Mouse (Mus musculus) kidney, embryonic 16.5 days (tissue): ENCODE measurements around the gene Tbc1d17. TPM values are rescaled to one million over a fixed set of nuclear protein-coding genes. Genes with fewer than 3 reads are reported as not detected.

Experiments used
- ATAC-seq: fragments of 200-750 bp; cut with Nextera tagmentation; 2 replicates; pipeline ENCODE4 v1.8.0; 2017; ENCODE audit warnings: moderate TSS enrichment; ENCODE audit not compliant: low FRiP score, low TSS enrichment
- H3K27ac ChIP-seq: fragments of 300-500 bp; sonication (generic); 2 replicates; pipeline ENCODE4 v1.5.1; 2014; ENCODE audit warnings: low read length
- H3K27me3 ChIP-seq: fragments of 300-500 bp; sonication (generic); 2 replicates; pipeline ENCODE4 v1.6.1; 2014; ENCODE audit warnings: low read length, control low read depth, mixed read lengths; ENCODE audit not compliant: insufficient read depth
- H3K36me3 ChIP-seq: fragments of 300-500 bp; sonication (generic); 2 replicates; pipeline ENCODE4 v1.6.1; 2014; ENCODE audit warnings: low read length, control low read depth, mixed read lengths; ENCODE audit not compliant: insufficient read depth
- H3K4me1 ChIP-seq: fragments of 300-500 bp; sonication (generic); 2 replicates; pipeline ENCODE4 v1.6.1; 2014; ENCODE audit warnings: low read length, control low read depth, mixed read lengths; ENCODE audit not compliant: insufficient read depth
- H3K4me2 ChIP-seq: fragments of 300-500 bp; sonication (generic); replicated peaks from 2 replicates; pipeline ENCODE4 v1.6.1; 2014; ENCODE audit warnings: low read depth, low read length
- H3K4me3 ChIP-seq: fragments of 300-500 bp; sonication (generic); 2 replicates; pipeline ENCODE4 v1.5.1; 2014; ENCODE audit warnings: mild to moderate bottlenecking, low read length
- H3K9ac ChIP-seq: fragments of 300-500 bp; sonication (generic); replicated peaks from 2 replicates; pipeline ENCODE4 v1.6.1; 2014; ENCODE audit warnings: low read length
- H3K9me3 ChIP-seq: fragments of 300-500 bp; sonication (generic); 2 replicates; pipeline ENCODE4 v1.6.1; 2016; ENCODE audit warnings: low read length, control low read depth
- WGBS: fragments of 180-500 bp; shearing (Covaris S2); extraction: QIAGEN DNeasy Blood & Tissue Kit; methylation state at CpG from one replicate; pipeline ENCODE4 v1.1.7; 2014; 5-methylcytosine and 5-hydroxymethylcytosine counted together
- polyA plus RNA-seq: library from polyadenylated mRNA; unstranded; fragments of >200 nt; fragmentation: Nextera tagmentation; extraction: Ambion mirVana; gene quantifications from 2 replicates; pipeline ENCODE4 v1.2.1, GENCODE M21; 2015

The Tbc1d17 gene
- polyA plus RNA-seq, 1 experiment from 2014 or later = 94.9 TPM

GRCm38 (mm10) chr7:44814423-44814822 lies 34.5 kb downstream of the Tbc1d17 start:
- Histone ChIP-seq H3K4me3 (no peak overlapping the region; the same call in 1 of the 2 replicates), H3K4me2 (no peak overlapping the region), H3K9ac (no peak overlapping the region), H3K4me1 (peaks cover 29% of the 10 kb centered on the region), H3K27ac (no peak overlapping the region), H3K27me3 (no peaks in the 10 kb centered on the region), H3K36me3 (peaks cover 12% of the 10 kb centered on the region), H3K9me3 (no peaks in the 10 kb centered on the region)
- WGBS = 91% methylated on average over 4 of the region's 4 CpGs
- ATAC-seq = no peak

- no peak for ATAC-seq
- 94% methylated on average over 3 of the region's 3 CpGs for WGBS
- Histone ChIP-seq H3K4me3 (no peak overlapping the region), H3K4me1 (peaks cover 24% of the 10 kb centered on the region), H3K4me2 (no peak overlapping the region), H3K27ac (no peak overlapping the region), H3K9ac (no peak overlapping the region), H3K27me3 (no peaks in the 10 kb centered on the region), H3K36me3 (peaks cover 12% of the 10 kb centered on the region), H3K9me3 (no peaks in the 10 kb centered on the region)
These were observed 34.9 kb downstream of the Tbc1d17 start for GRCm38 (mm10) chr7:44813985-44814384.

DNA sequence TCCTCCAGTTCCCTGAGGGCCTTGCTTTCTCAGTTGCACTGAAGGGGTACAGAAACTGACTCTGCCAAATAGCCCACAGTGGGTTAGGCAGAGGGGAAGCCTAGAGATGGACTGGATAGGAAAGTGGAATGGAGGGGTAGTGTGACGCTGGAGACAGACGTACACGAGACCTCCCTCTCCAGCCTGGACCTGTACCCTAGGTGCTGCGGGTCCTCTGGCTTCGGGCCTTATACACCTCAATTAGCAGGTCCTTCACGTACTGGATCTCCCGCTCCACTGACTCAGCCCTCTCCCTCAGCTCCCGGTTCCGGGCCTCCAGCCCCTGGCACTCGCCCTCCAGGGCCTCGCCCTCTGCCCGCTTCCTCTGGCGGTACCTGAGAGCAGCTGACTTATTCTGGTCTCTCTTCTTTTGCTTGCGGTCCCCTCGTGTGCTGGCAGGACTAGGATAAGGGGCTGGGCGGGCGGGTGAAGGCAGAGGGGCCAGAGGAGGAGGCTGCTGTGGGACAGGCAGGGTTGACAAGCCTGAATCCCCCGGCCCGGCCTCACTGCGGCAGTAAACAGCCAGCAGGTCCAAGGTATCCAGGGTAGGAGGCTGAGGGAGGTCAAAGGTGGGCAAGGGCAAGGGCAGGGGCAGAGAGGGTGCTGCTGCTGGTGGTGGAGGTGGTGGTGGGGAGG lies 36.1 kb downstream of the Tbc1d17 start:
- peaks cover 12% of the 10 kb centered on the region for H3K4me1 ChIP-seq
- peaks cover 12% of the 10 kb centered on the region for H3K36me3 ChIP-seq
- no peak overlapping the region for H3K9ac ChIP-seq
- H3K27ac ChIP-seq = no peak overlapping the region
- 85% methylated on average over 20 of the region's 20 CpGs for WGBS
- no peaks in the 10 kb centered on the region for H3K27me3 ChIP-seq
- no peak overlapping the region for H3K4me2 ChIP-seq
- H3K4me3 ChIP-seq = no peak overlapping the region
- H3K9me3 ChIP-seq = no peaks in the 10 kb centered on the region
- ATAC-seq = no peak

DNA sequence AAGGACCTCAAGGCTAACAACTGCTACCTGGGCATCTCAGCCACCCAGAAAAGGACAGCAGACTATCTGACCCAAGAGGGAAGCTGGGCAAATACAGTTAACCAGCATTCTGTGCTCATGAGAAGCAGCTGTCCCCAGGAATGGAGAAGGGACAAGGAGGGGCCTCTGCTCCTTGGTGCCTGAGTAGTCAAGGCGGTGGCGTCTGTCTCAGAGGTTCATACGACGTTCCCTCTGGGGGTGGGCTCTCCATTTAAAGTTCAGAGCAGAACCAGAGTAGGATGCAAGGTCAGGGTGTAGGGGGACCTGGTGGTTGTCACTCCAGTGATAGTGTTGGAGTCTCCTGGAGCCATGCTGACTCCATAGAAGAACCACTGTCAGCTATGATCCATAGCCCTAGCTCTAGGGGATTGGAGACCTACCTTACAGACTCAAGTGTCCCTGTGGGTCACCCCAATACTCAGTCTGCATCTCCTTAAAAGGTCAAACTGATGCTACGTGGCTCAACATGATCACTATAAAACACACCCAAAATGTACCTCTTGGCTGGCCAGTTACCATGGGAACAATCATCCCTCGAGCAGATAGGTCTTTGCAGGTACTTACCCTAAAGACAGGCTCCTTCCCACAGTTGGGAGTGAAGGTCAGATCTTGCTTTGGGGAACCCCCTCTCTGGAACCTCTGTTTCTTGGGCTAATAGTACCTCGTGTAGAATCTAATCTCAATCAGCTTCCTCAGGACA lies 37.9 kb downstream of the Tbc1d17 start:
- Histone ChIP-seq H3K9me3 (no peaks in the 10 kb centered on the region), H3K27ac (no peak overlapping the region), H3K27me3 (no peaks in the 10 kb centered on the region), H3K9ac (no peak overlapping the region), H3K4me3 (no peak overlapping the region), H3K4me1 (peaks cover 5% of the 10 kb centered on the region), H3K4me2 (no peak overlapping the region), H3K36me3 (peaks cover 12% of the 10 kb centered on the region)
- WGBS = 91% methylated on average over 7 of the region's 7 CpGs
- no peak for ATAC-seq

DNA sequence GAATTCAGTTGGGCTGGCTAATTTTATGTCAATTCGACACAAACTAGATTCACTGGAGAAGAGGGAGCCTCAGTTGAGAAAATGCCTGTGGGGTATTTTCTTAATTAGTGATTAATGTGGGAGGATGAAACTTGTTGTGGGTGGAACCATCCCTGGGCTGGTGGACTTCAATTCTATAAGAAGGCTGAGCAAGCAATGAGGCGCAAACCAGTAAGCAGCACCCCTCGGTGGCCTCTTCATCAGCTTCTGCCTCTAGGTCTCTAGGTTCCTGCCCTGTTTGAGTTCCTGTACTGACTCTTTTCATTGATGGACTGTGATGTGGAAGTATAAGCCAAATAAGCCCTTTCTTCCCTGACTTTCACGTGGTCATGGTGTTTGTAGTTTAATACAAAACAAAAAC lies 38.5 kb downstream of the Tbc1d17 start:
- Histone ChIP-seq H3K9me3 (no peaks in the 10 kb centered on the region), H3K9ac (no peak overlapping the region), H3K4me1 (peaks cover 5% of the 10 kb centered on the region), H3K4me2 (no peak overlapping the region), H3K4me3 (no peak overlapping the region), H3K36me3 (peaks cover 12% of the 10 kb centered on the region), H3K27me3 (no peaks in the 10 kb centered on the region), H3K27ac (no peak overlapping the region)
- WGBS = 75% methylated on average over 4 of the region's 4 CpGs
- ATAC-seq = no peak

DNA sequence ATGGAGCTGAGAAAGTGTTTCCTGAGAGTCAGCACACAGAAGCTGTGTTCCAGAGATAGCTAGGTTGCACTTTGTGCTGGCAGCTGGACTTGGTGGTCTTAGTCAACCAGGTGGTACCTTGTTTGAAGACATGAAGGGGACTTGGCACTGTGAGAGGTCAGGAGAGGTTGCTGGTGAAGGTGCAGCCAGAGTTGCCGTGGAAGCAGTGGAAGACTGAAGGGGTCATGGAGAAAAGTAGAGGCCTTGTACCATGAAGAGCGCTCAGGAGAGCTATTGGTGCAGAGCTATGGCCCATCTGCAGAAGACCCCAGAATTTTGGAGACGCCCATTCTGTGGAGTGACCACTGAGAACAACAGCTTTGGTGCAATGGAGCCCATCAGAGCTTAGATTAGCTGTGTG lies 39.4 kb downstream of the Tbc1d17 start:
- Histone ChIP-seq H3K4me2 (no peak overlapping the region), H3K4me3 (no peak overlapping the region), H3K36me3 (peaks cover 12% of the 10 kb centered on the region), H3K9me3 (no peaks in the 10 kb centered on the region), H3K27me3 (no peaks in the 10 kb centered on the region), H3K27ac (no peak overlapping the region), H3K4me1 (no peaks in the 10 kb centered on the region), H3K9ac (no peak overlapping the region)
- 86% methylated on average over 3 of the region's 3 CpGs for WGBS
- ATAC-seq = no peak

DNA sequence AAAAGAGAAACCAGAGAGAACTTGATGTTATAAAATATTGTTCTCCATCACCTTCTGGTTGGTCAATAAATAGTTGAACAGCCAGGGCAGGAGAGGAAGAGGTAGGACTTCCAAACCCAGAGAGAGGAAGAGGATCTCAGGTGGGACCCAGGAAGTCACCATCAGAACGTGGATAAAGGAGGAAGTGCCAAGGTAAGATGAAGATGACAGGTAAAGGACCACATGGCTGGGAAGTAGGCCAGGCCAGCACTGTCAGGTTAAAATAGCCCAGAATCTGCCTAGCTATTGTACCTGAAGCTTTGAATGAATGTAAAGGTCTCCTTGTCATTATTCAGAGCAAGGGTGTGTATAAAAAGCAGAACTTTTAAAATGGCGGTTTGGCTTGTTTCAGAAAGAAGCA lies 40.0 kb downstream of the Tbc1d17 start:
- no peak overlapping the region for H3K27ac ChIP-seq
- no peak for ATAC-seq
- H3K4me3 ChIP-seq = no peak overlapping the region
- H3K4me2 ChIP-seq = no peak overlapping the region
- H3K27me3 ChIP-seq = no peaks in the 10 kb centered on the region
- peaks cover 8% of the 10 kb centered on the region for H3K36me3 ChIP-seq
- no peak overlapping the region for H3K9ac ChIP-seq
- no peaks in the 10 kb centered on the region for H3K4me1 ChIP-seq
- H3K9me3 ChIP-seq = no peaks in the 10 kb centered on the region
- 80% methylated on average over 2 of the region's 2 CpGs for whole genome bisulfite sequencing

GRCm38 (mm10) chr7:44792781-44793180 lies 56.1 kb downstream of the Tbc1d17 start:
- H3K4me3 ChIP-seq = no peak overlapping the region
- no peak for ATAC-seq
- no peaks in the 10 kb centered on the region for H3K36me3 ChIP-seq
- H3K4me1 ChIP-seq = no peaks in the 10 kb centered on the region
- H3K27ac ChIP-seq = no peak overlapping the region
- H3K27me3 ChIP-seq = no peaks in the 10 kb centered on the region
- H3K9me3 ChIP-seq = peaks cover 6% of the 10 kb centered on the region; the same call in 1 of the 2 replicates
- 77% methylated on average over 6 of the region's 6 CpGs for WGBS
- no peak overlapping the region for H3K4me2 ChIP-seq
- H3K9ac ChIP-seq = no peak overlapping the region

DNA sequence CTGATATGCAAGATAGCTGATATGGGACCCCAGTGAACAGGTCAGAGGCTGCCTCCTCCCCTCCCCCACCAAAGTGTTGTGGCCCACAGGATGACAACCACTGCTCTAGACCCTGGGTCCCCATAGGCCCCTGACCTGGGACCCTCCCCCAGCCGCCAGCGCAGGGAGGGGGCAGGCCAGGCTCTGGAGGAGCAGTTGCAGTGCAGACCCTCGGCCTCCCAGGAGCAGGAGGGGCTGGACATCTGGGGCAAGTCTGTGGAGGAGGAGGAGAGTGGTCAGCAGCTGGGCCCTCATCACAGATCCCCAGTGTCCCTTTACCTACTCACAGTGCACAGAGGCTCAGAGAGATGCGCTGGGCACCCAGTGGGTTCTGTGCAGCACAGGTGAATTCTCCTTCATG lies 58.8 kb downstream of the Tbc1d17 start:
- Histone ChIP-seq H3K4me2 (no peak overlapping the region), H3K4me3 (no peak overlapping the region), H3K27ac (no peak overlapping the region), H3K9me3 (peaks cover 6% of the 10 kb centered on the region; the same call in 1 of the 2 replicates), H3K4me1 (no peaks in the 10 kb centered on the region), H3K9ac (no peak overlapping the region), H3K27me3 (no peaks in the 10 kb centered on the region), H3K36me3 (no peaks in the 10 kb centered on the region)
- ATAC-seq = no peak
- WGBS = 50% methylated on average over 4 of the region's 4 CpGs

- Histone ChIP-seq H3K9me3 (peaks cover 3% of the 10 kb centered on the region; the same call in 1 of the 2 replicates), H3K27ac (no peak overlapping the region), H3K4me1 (no peaks in the 10 kb centered on the region), H3K4me2 (no peak overlapping the region), H3K4me3 (no peak overlapping the region), H3K36me3 (no peaks in the 10 kb centered on the region), H3K27me3 (no peaks in the 10 kb centered on the region), H3K9ac (no peak overlapping the region)
- WGBS = 67% methylated on average over 3 of the region's 3 CpGs
- ATAC-seq = no peak
These were observed 59.3 kb downstream of the Tbc1d17 start for GRCm38 (mm10) chr7:44789531-44789930.
